Mouse (Mus musculus) left cerebral cortex, adult 18-20 months (tissue): ENCODE data around the gene Il12rb1. TPM values are rescaled to one million over a fixed set of nuclear protein-coding genes. Genes with fewer than 3 reads are reported as not detected.

Source experiments
- DNase-seq, 2 experiments: peaks; one replicate each; pipeline ENCODE4 v3.0.0; 2021 to 2022; ENCODE audit warnings: low spot score in 2 of 2, mixed read lengths in 1 of 2
- total RNA-seq, 2 experiments: library from RNA; stranded (reverse); gene quantifications; 2 replicates each; pipeline ENCODE4 v1.2.3; 2021

Il12rb1 gene
- total RNA-seq, 2 experiments from 2014 or later = 0.63 to 0.77 TPM

DNA sequence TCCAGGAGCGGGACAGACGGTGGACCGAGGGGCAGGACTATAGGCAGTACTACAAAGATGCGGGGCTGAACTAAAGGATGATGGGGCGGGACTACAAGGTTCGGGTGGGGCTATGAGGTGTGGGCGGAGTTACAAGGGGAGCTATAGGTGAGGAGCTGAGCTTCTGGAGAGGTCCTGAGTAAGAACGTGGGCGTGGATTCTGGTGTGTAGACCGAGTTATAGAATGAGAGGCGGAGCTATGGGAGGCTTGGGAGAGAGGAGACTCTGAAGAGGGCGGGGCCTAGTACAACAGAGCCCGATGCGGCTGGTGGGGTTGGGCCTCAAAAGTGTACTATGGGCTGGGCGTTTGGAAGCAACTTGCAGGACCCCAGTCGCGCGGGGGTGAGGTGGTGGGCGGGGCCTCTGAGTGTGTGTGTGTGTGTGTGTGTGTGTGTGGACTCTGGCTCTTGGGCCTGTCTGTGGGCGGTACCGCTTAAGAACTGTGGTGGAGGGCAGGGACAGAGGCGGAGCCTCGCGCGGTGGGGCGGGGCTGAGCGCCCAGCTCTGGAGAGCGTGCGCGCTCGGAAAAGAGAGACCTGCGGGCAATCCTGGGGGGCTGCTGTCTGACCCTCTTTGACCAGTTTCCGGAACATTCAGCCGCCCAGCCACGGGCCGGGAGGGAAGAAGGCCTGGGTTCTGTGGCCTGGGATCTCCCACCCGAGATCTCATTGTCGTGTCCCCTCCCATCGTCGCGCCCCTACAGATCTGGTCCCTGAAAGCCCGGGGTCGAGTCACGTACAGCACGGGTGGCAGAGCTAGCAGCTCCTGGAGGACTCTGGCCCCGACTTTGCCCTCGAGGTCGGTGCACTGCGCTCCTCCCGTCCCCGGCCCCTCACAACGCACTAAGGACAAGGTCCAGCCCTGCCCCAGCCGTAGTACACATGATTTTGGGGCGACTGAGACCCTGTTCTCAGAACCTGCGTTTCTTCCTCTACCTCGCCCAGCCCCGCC is 10.9 kb upstream of the Il12rb1 start:
- peak; percentile 79 to 85 for DNase-seq

DNA sequence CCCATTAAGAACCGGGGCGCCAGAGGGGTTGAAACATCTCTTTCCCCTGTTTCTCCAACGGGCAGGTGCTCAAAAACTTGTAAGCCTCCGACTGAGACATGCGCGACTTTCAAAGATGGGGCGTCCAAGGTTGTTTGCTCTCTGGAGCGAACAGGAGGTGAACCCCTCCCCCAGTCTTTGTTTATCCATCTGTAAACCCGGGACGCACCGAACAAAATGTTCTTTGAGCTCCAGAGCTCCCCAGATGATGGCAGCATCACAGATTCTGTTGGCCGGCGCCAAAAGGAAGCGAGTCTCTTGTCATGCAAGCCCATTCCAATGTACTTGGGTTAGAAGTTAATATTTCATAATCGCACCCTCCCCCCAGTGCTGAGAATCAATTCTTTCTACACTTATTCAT is 10.0 kb upstream of the Il12rb1 start:
- DNase-seq = peak in 1 of 2 experiments; percentile 49

DNA sequence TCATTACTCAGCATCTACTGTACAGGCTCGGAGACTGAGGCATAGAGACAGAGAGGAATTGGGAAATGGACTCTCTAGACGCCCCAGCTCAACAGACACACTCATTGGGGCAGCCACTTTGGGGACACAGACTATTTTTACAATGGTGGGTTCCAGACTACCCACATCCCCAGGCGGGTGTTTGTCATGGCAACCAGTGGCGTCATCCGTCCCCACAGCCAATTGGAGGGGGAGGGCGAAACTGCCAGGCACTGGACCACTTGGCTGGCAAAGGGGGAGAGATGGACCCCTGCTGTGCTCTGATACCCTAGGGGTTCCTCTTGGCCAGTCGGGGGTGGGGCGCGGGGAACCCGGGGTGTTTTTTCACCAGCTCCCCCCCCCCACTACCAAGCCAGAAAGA is 7.6 kb upstream of the Il12rb1 start:
- DNase-seq = peak; percentile 71 to 81

DNA sequence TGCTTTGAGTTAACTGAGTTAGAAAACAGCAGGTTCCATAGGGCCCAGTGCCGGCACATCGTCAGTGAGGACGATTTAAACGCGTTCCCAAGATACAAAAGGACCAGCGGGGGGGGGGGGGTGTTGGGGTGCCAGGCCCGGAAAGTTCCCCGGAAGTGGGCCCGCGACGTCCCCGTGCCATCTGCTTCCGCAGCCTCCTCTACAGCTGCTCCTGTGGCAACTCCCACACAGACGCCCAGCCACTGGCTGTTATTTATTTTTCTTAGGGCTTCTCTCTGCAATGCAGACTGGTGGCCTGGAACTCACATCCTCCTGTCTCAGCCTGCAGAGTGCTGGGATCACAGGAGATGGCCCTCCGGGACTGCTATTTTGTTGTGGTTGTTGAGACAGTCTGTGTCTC is 7.1 kb upstream of the Il12rb1 start:
- peak; percentile 87 to 89 for DNase-seq

DNA sequence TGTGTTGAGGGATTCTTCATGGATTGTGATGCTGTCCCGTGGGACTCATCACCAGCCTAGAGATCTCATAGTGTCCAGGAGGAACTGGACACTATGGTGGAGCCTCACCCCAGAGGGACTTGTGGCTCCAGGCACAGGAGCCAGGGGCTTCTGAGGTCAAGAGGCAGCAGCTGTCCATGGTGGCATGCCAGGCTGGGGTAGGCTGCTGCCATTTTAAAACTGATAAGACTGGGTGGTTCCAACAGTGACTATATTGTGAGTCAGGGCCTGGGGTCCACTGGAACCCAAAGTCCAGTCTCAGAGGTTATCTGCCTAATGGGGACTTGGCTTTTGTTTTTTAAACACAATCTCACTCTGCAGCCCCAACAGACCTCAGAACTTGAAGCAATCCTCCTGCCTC is 6.4 kb upstream of the Il12rb1 start:
- no peak for DNase-seq

DNA sequence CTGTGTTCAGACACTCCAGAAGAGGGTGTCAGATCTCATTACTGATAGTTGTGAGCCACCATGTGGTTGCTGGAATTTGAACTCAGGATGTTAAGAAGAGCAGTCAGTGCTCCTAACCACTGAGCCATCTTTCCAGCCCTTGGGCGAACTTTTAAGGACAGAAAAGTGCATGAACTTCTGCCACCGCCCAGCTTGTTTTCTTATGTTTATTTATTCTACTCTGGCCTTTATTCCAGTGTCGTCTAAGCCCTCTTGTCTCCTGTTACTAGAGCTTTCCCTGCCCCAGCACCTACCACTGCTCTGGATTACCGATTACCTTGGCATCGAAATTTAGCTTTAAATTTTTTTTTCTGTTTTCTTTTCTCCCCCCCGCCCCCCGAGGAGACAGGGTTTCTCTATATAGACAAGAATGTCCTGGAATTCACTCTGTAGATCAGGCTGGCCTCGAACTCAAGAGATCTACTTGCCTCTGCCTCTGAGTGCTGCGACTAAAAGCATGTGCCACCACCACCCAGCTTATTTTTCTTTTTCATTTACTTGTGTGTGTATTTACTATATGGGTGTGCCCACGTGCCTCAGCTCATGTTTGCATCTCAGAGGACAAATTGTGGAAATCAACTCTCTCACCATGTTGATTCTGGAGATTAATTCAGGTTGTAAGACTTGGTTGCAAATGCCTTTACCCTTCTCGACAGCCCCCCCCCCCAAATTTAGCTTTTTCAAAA is 5.3 kb upstream of the Il12rb1 start:
- DNase-seq = no peak

DNA sequence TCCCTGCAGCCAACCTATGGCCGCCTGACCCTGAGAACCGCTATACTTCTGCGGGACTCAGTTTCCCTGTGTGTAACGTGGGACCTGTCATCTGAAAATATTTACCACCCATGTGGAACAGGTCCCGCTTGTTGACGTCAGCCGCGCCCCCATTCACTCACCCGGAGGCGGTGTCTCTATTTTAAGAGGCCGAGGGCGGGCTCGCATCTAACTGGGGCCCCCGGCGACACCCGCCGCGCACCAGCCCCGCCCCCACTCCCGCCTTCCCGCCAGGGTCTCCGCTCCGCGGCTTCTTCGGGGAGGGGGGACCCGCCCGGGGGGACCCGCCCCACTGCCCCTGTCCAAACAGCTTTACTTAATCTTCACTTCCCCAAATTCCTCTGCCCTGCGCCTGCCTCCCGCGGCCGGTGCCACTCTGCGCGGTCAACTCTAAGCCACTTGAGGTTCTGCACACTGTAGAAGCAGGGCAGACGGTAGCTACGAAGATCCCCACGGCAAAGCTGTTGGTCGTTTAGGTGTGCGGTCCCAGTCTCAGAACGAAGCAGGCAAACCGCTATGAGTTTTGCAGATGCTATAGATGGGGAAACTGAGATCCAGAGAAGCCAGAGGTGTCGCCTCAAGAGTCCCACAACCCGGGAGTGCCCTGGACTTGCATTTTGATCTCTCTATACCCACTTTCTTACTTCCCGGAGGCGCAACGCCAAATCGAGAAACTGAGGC is 4.3 kb upstream of the Il12rb1 start:
- DNase-seq = peak; percentile 83 to 87

DNA sequence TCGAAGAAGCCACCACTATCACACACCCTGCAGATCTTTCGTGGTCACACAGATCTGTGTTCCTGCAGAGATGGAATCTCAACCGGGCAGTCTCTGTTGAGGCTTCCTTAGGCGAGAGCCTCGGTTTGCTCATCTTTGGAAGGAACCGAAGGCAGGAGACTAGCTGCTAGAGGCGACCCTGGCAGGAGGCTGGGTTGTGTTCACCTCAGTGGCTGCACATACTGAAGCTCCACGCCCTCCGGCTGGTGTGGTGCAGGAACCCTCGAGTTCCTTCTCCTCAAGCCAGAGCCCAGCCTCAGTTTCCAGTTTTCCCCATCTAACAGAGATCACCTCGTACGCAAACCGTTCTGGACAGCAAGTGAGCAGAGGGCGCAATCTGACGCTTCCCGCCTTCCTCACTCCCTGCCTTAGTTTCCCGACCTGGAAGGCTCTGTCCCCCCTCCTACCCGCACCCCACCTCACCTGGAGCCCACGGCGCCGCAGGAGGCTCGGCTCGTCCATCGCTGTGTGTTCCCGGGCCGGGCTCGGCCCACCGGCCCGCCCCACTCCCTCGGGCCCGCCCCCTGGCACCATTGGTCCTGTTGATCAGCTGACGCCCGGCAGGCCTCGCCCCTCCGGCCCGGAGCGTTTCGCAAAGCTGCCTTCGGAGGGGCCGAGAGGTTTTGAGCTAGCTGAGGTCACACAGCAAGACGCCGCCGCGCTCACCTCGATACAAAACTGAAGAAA is 3.6 kb upstream of the Il12rb1 start, which contains the start of gene Mast3:
Gene Mast3, minus strand, starts transcription at position 574 of the 726 bp plus-strand sequence.
- peak; percentile 85 to 88 for DNase-seq

DNA sequence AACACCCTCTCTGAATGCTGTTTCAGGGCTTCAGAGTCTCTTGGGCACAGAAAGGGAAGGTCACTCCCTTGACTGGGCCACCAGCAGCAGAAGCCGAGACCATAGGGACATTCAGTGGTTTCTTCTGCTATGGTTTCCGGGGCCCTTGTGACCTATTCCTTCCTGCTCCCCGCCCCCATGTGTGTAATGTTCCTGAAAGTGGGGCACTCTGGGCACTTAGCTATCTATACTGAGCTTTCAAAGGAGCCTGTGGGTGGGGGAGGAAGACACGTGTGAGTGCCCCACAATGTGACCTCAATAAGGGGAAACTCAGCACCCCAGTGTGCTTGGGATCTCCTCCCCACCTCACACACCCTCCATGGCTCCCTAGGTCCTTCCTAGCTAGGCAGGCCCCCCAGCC is 1.7 kb upstream of the Il12rb1 start:
- DNase-seq = no peak

DNA sequence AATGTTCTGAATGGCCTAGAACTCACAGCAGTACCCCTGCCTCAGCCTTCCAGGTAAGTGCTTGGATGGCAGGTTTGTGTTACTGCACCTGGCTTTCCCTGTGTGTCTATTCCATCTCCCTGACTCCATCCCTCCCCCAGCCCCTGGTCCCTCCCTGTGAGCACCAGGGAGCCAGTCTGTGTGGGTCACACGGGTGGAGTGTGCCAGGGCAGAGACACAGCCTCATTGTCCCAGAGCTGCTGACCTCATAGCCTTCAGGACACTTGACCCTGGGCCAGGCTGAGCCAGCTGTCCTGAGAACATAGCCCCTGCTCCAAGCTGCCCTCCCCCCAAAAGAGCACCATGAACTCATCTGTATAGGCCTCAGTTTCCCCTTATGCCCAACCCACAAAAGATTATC is 945 bp upstream of the Il12rb1 start:
- no peak for DNase-seq

DNA sequence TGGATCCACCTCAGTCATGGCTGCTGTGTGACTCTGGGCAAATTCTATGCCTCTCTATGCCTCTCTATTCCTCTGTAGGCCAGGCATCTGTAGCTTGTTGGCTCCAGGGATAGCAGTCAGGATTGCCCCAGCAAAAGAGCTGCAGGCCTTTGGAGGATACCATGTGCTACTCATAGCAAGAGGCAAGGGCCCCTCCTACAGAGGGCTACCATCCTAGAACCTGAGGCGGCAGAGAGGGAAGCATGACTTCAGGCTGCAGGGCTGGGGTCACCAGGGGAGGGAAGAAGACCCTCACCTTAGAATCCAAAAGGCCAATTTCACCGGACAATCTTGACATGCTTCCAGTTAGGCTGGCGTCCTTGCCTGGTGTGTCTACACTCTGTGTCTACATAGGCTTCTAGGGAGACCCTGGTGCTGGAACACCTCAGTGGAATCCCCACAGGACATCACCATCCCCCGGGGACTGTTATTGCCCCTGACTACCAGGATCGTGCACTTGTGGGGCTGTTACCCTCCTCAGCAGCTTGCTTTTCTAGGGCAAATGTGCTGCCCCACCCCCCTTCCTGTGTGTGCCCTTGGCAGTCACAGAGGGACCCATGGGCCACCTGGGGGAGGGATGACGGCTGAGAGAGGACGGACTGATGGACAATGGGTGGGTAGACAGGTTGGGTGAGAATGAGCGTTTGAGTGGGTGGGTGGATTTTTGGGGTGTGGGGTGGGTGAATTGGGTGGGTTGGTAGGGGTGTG is 879 bp downstream of the Il12rb1 start:
- DNase-seq = no peak

DNA sequence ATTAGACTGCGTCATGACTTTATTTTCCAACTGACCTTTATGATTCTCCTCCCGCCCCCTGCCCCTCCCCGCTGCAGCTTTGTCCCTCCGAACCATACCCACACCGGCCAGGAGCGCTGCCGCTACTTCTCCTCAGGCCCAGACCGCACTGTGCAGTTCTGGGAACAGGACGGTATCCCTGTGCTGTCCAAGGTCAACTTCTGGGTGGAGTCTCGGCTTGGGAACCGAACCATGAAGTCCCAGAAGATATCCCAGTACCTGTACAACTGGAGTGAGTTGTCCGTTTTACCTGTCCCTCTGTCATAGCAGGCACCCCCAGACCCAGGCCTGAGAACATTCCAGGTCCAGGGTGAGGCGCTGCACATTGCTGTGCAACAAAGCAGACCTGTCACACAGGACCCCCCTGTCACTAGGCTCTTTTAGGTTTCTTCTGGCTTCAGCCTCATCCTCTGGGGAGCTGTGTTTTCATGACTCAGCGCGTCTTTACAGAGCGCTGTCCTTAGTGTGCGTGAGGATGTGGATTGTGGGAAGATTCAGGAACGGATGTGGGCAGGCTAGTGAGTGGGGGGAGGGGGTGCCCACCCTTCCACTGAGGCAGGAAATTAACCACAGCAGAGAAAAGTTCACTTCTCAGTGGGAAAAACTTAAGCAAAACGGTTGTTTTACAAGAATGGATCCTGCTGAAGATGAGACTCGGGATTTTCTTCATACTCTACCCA is 2.9 kb downstream of the Il12rb1 start:
- no peak for DNase-seq

DNA sequence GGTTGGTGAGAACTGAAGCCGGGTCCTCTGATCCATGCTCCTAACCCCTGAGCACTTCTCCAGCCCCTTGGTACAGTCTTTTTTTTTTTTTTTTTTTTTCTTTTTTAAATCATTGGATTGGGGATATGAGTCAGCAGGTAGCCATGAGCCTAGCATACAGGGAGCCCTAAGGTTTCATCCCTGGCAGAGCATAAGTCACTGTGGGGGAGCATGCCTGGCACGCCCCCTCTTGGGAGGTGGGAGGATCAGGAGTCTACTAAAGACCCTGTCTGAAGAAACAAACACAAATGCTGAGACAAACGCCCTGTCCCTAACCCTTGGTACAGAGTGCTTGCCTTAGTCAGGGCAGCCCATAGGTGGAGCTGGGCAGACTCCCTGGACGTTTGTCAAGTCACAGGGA is 3.8 kb downstream of the Il12rb1 start:
- DNase-seq = no peak

DNA sequence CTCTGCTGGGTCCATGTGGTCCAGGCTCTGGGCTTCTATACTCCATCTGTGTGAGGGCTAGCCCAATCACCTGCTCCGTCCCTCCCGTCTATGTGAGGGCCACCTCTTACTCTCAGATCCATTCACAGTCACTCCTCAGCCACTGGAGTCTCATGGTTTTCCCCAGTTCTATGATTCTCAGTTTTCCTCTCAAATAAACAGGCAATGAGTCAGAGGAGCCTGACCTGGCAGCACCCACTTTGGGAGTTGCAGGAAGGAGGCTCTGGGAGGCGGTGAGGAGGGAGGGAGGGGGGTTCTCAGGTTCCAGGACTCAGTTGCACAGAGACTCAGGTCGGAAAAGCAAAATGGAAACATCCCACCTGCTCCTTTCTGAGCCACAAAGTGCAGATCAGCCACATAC is 4.6 kb downstream of the Il12rb1 start:
- no peak for DNase-seq

DNA sequence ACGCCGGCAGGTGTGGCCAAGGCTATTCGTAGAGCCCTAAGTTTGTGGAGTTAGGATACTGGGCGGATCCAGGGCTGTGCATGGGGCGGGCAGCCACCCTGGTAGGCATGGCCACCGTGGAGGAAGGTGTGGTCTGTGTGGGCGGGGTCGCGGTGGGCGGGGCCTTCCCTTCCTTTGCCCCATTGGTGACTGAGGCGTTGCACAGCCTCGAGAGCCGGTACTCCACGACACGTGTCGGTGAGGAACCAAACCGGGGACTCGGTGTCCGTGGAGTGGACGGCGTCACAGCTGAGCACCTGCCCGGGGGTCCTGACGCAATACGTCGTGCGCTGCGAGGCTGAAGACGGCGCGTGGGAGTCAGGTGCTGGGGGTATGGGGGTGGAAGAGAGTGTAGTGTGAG is 8.4 kb downstream of the Il12rb1 start:
- peak; percentile 50 to 51 for DNase-seq

DNA sequence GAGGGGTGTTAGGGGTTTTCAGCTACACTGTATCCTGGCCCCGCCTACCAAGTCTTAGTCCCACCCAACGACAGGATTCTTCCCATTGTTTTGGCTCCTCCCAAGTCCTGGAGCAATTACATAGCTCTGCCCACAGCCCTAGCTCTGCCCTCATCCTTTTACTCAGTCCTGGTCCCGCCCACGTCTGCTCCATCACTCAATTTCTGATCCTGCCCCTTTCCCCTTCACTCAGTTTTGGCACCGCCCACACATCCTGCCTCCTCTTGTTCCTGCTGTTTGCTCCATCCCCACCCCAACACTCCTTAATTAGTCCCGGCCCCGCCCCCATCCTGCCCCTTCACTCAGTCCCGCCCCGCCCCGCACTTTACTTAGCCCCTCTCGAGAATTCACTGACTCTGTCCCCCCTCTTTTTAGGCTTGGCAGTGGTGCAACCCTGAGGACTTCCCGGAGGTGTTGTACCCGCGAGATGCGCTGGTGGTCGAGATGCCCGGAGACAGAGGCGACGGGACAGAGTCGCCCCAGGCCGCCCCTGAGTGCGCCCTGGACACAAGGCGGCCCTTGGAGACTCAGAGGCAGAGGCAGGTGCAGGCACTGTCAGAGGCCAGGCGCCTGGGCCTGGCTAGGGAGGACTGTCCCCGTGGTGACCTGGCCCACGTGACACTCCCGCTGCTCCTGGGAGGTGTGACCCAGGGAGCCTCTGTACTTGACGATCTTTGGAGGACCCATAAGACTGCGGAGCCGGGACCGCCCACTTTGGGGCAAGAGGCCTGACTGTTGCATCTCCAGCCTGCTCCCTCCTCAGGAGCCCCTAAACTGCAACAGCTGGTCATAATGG is 12.1 kb downstream of the Il12rb1 start:
- peak in 1 of 2 experiments; percentile 59 for DNase-seq

DNA sequence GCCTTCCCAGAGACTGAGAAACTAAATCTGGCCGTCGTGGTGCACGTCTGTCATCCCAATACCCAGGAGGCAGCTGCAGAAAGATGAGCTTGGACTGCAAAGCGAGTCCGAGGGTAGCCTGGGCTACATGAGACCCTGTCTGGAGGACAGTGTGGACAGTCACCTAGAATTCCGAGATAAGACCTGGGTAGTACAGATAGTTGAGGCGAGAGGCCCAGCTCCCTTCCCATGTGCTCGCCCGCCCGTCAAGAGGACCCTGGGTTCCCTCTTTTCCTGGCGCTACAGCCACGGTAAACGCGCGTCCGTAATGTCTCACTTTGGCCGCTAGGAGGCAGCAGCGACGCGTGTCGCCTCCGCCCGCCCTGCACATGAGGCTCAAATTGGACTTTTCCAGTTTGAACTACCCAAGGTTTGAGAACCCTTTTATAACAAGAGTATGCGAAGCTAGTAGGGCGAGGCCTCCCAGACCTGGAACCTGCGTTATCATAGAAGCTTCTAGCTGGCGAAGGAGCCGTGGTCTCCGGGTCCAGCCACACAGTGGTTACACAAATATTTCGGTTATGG is 13.2 kb downstream of the Il12rb1 start:
- peak; percentile 62 to 65 for DNase-seq

DNA sequence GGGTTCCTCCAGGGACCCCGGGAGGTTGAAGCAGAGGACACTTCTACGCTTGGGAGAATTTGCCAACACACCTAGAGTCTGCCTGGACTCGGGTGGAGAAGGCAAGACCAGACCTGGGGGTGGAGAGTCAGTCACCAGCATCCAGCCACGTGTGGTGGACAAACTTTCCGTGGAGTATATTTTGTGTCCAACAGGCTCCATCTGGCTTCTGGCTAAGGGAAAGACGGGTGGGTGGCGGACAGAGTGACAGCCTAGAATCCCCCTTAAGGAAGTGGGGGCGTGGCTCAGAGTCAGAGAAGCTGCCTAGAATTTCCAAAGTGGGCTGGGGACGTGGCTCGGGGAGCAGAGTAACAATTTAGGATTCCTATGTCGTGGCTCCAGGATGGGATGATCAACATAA is 13.7 kb downstream of the Il12rb1 start:
- peak in 1 of 2 experiments; percentile 56 for DNase-seq
